Mouse (Mus musculus): ENCODE results near the gene Dact3. TPM values are rescaled to one million over a fixed set of nuclear protein-coding genes. Genes with fewer than 3 reads are reported as not detected.

Dact3 gene
- polyA plus RNA-seq, 1 experiment from 2014 or later = 3.5 TPM

DNA sequence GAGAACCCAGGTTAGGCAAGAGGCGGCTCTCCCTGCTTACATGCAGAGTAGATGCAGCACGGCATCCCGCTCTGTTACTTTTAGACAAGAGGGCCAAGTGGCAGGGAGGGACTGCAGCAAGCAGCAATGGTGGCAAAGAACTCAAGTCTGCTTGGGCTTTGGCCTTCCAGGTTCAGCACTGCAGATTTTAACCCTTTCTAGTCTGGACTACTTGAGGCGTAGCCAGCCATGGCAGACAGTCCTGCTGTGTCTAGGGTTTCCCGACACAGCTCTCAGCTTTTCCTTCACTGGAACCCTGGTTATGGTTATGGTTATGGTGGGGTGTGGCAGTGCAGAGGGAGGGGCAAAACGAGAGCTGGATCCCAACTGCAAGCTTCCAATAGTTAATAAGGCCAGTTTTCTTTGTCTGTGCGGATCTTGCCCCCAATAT, 45.0 kb downstream of the Dact3 start:
- Histone ChIP-seq H3K9ac (ENCODE audit: low read length) (peak overlapping the region; percentile 47), H3K4me2 (replicated peaks; ENCODE audit: low read depth) (no peak overlapping the region), H3K27ac (replicated peaks) (peak overlapping the region; percentile 69), H3K36me3 (ENCODE audit: control insufficient read depth, insufficient read depth, low read length) (peaks cover 22% of the 10 kb centered on the region), H3K4me3 (ENCODE audit: low read depth, low read length) (no peak overlapping the region), H3K4me1 (replicated peaks; ENCODE audit: control insufficient read depth, insufficient read depth) (peaks cover 18% of the 10 kb centered on the region), H3K27me3 (ENCODE audit: control insufficient read depth, insufficient read depth, low read length) (no peaks in the 10 kb centered on the region), H3K9me3 (ENCODE audit: control insufficient read depth, low read length) (no peaks in the 10 kb centered on the region)
- ATAC-seq (ENCODE audit: low FRiP score, low TSS enrichment) = no peak
- TF ChIP-seq EP300 (optimal IDR thresholded peaks at IDR 0.05) (no peak), CTCF (IDR thresholded peaks at IDR 0.05; ENCODE audit: low read depth) (no peak)
- DNase-seq (ENCODE audit: low spot score) = no peak
- 74% methylated on average over 7 of the region's 7 CpGs for WGBS

GRCm38 (mm10) chr7:16920818-16921791, 46.0 kb downstream of the Dact3 start:
- H3K9me3 ChIP-seq (ENCODE audit: control insufficient read depth, low read length) = no peaks in the 10 kb centered on the region
- WGBS = 48% methylated on average over 21 of the region's 21 CpGs
- peak overlapping the region; percentile 89 for H3K27ac ChIP-seq (replicated peaks)
- no peak for TF ChIP-seq EP300 (optimal IDR thresholded peaks at IDR 0.05)
- TF ChIP-seq CTCF (IDR thresholded peaks at IDR 0.05; ENCODE audit: low read depth) = no peak
- H3K4me2 ChIP-seq (replicated peaks; ENCODE audit: low read depth) = peak overlapping the region; percentile 93
- DNase-seq (ENCODE audit: low spot score) = no peak
- peak overlapping the region; percentile 12; the same call in 1 of the 2 replicates for H3K4me3 ChIP-seq (ENCODE audit: low read depth, low read length)
- peaks cover 15% of the 10 kb centered on the region for H3K36me3 ChIP-seq (ENCODE audit: control insufficient read depth, insufficient read depth, low read length)
- H3K9ac ChIP-seq (ENCODE audit: low read length) = peak overlapping the region; percentile 88
- no peak for ATAC-seq (ENCODE audit: low FRiP score, low TSS enrichment)
- peaks cover 18% of the 10 kb centered on the region for H3K4me1 ChIP-seq (replicated peaks; ENCODE audit: control insufficient read depth, insufficient read depth)
- H3K27me3 ChIP-seq (ENCODE audit: control insufficient read depth, insufficient read depth, low read length) = no peaks in the 10 kb centered on the region

- DNase-seq (ENCODE audit: low spot score) (peak; percentile 58), ATAC-seq (ENCODE audit: low FRiP score, low TSS enrichment) (no peak)
- no peaks in the 10 kb centered on the region for H3K27me3 ChIP-seq (ENCODE audit: control insufficient read depth, insufficient read depth, low read length)
- H3K4me1 ChIP-seq (replicated peaks; ENCODE audit: control insufficient read depth, insufficient read depth) = peaks cover 18% of the 10 kb centered on the region
- TF ChIP-seq EP300 (optimal IDR thresholded peaks at IDR 0.05) (no peak), CTCF (IDR thresholded peaks at IDR 0.05; ENCODE audit: low read depth) (no peak)
- H3K9ac ChIP-seq (ENCODE audit: low read length) = peak overlapping the region; percentile 88
- H3K36me3 ChIP-seq (ENCODE audit: control insufficient read depth, insufficient read depth, low read length) = peaks cover 13% of the 10 kb centered on the region
- H3K9me3 ChIP-seq (ENCODE audit: control insufficient read depth, low read length) = no peaks in the 10 kb centered on the region
- WGBS = 24% methylated on average over 6 of the region's 6 CpGs
- H3K27ac ChIP-seq (replicated peaks) = peak overlapping the region; percentile 89
- H3K4me2 ChIP-seq (replicated peaks; ENCODE audit: low read depth) = peak overlapping the region; percentile 93
- peak overlapping the region; percentile 90; the same call in 1 of the 2 replicates for H3K4me3 ChIP-seq (ENCODE audit: low read depth, low read length)
Measured at GRCm38 (mm10) chr7:16921881-16922335, 46.8 kb downstream of the Dact3 start.

DNA sequence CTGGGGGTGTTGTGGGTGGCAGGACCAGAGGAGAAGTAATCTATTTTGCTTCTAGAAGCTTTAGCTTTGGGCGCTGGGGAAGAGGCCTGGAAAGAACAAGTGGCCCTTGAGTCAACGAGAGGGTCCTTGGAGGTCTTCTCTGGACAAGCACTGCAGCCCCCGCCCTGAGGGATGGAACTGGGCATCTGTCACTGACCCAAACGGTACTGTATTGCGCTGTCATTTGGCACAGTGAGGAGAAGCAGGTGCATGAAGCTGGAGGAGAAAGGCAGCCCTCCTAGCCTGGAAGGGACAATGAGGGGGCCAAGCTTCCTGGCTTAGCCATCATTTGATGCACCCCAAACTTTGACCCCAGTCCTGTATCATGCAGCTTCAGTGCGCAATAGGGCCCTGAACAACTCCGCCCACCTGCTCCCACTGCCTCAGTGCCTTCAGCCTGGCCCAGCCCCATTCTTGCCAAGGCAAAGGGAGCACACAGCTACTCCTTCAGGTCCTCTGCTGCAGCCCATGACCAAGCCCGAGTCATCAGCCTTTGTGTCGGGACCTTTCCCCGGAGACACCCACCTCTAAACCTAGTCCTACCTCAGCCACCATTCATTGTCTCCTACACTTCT, 47.4 kb downstream of the Dact3 start:
- Histone ChIP-seq H3K4me2 (replicated peaks; ENCODE audit: low read depth) (peak overlapping the region; percentile 93), H3K9ac (ENCODE audit: low read length) (peak overlapping the region; percentile 88), H3K27ac (replicated peaks) (peak overlapping the region; percentile 89), H3K27me3 (ENCODE audit: control insufficient read depth, insufficient read depth, low read length) (no peaks in the 10 kb centered on the region), H3K4me3 (ENCODE audit: low read depth, low read length) (peak overlapping the region; percentile 90), H3K36me3 (ENCODE audit: control insufficient read depth, insufficient read depth, low read length) (peaks cover 7% of the 10 kb centered on the region), H3K9me3 (ENCODE audit: control insufficient read depth, low read length) (no peaks in the 10 kb centered on the region), H3K4me1 (replicated peaks; ENCODE audit: control insufficient read depth, insufficient read depth) (peaks cover 18% of the 10 kb centered on the region)
- no peak for TF ChIP-seq EP300 (optimal IDR thresholded peaks at IDR 0.05)
- no peak for TF ChIP-seq CTCF (IDR thresholded peaks at IDR 0.05; ENCODE audit: low read depth)
- WGBS = 36% methylated on average over 10 of the region's 10 CpGs
- DNase-seq (ENCODE audit: low spot score) = peak; percentile 58
- no peak for ATAC-seq (ENCODE audit: low FRiP score, low TSS enrichment)

GRCm38 (mm10) chr7:16923283-16924036, 48.3 kb downstream of the Dact3 start:
- no peaks in the 10 kb centered on the region for H3K27me3 ChIP-seq (ENCODE audit: control insufficient read depth, insufficient read depth, low read length)
- H3K4me2 ChIP-seq (replicated peaks; ENCODE audit: low read depth) = peak overlapping the region; percentile 93
- H3K9ac ChIP-seq (ENCODE audit: low read length) = peak overlapping the region; percentile 88
- H3K9me3 ChIP-seq (ENCODE audit: control insufficient read depth, low read length) = no peaks in the 10 kb centered on the region
- peaks cover 2% of the 10 kb centered on the region; the same call in 1 of the 2 replicates for H3K36me3 ChIP-seq (ENCODE audit: control insufficient read depth, insufficient read depth, low read length)
- peak overlapping the region; percentile 90 for H3K4me3 ChIP-seq (ENCODE audit: low read depth, low read length)
- ATAC-seq (ENCODE audit: low FRiP score, low TSS enrichment) = no peak
- H3K4me1 ChIP-seq (replicated peaks; ENCODE audit: control insufficient read depth, insufficient read depth) = peaks cover 18% of the 10 kb centered on the region
- under 1% methylated on average over 56 of the region's 57 CpGs for WGBS
- peak overlapping the region; percentile 89 for H3K27ac ChIP-seq (replicated peaks)
- TF ChIP-seq EP300 (optimal IDR thresholded peaks at IDR 0.05) (no peak), CTCF (IDR thresholded peaks at IDR 0.05; ENCODE audit: low read depth) (no peak; the same call in 1 of the 2 replicates)
- peak; percentile 48 for DNase-seq (ENCODE audit: low spot score)
